Mouse (Mus musculus) stomach, postnatal 0 days (tissue): Measurements from ENCODE around the gene Ccdc88b.

Experiments
- CTCF ChIP-seq: IDR thresholded peaks from 2 replicates; pipeline ENCODE4 v1.5.1; 2016; ENCODE audit warnings: antibody characterized with exemption, low read depth, mild to moderate bottlenecking, moderate library complexity
- EP300 ChIP-seq: optimal IDR thresholded peaks from 2 replicates; pipeline ENCODE3; 2016; ENCODE audit warnings: antibody characterized with exemption

DNA sequence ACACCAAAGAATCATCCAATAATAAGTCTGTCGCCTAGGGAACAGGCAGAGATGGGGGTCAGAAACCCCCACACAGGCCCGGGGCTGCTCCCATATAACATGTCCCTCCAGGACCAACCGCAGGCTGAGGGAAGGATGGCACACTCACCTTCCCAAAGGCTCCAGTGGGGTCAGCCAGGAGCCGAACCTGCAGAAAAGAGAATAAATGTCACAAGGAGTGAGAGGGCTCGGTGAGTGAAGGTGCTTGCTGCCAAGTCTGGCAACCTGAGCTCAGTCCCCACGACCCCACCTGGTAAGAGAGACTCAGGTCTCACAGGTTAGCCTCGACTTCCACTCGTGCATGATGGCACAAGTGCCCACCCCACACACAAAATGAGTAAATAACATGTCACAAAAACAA is 49.1 kb upstream of the Ccdc88b start:
- no peak for TF ChIP-seq EP300
- TF ChIP-seq CTCF = no peak
